Mouse (Mus musculus) myocyte (in vitro differentiated cells): ENCODE measurements at regions not wholly inside any gene's neighbourhood (a gene's known extent, or its start where the extent isn't known, plus 50 kb on each side); places are given as distances from the start of the nearest gene placed in this dataset.

Experiments
- CEBPB ChIP-seq: IDR thresholded peaks from 2 replicates; pipeline ENCODE4 v1.6.1; 2011; ENCODE audit warnings: mild to moderate bottlenecking, moderate library complexity; ENCODE audit not compliant: poor library complexity, insufficient read depth, severe bottlenecking
- MAX ChIP-seq: IDR thresholded peaks from one replicate; pipeline ENCODE4 v1.6.1; 2011; ENCODE audit warnings: low read depth, mild to moderate bottlenecking, control low read depth
- MYOG ChIP-seq, 3 experiments: IDR thresholded peaks; one replicate each; pipeline ENCODE4 v1.6.1; 2011; ENCODE audit warnings: control low read depth in 2 of 3, low read depth in 2 of 3, mild to moderate bottlenecking in 2 of 3; ENCODE audit not compliant: insufficient read length in 2 of 3, control insufficient read depth in 1 of 3, insufficient read depth in 1 of 3
- POLR2A ChIP-seq: IDR thresholded peaks from one replicate; pipeline ENCODE4 v1.6.1; 2011; ENCODE audit warnings: low read depth, mild to moderate bottlenecking, control low read depth, moderate library complexity; ENCODE audit not compliant: insufficient read length
- POLR2AphosphoS2 ChIP-seq: IDR thresholded peaks from one replicate; pipeline ENCODE4 v1.6.1; 2011; ENCODE audit warnings: low read depth, control low read depth; ENCODE audit not compliant: insufficient read length
- REST ChIP-seq: IDR thresholded peaks from one replicate; pipeline ENCODE4 v1.6.1; 2011; ENCODE audit warnings: mild to moderate bottlenecking, control low read depth, moderate library complexity; ENCODE audit not compliant: insufficient read depth, insufficient read length
- TCF12 ChIP-seq: IDR thresholded peaks from one replicate; pipeline ENCODE4 v1.6.1; 2011; ENCODE audit warnings: mild to moderate bottlenecking, control low read depth; ENCODE audit not compliant: poor library complexity, insufficient read depth, severe bottlenecking
- USF1 ChIP-seq: IDR thresholded peaks from one replicate; pipeline ENCODE4 v1.6.1; 2011; ENCODE audit warnings: low read depth, mild to moderate bottlenecking, control low read depth, moderate library complexity

DNA sequence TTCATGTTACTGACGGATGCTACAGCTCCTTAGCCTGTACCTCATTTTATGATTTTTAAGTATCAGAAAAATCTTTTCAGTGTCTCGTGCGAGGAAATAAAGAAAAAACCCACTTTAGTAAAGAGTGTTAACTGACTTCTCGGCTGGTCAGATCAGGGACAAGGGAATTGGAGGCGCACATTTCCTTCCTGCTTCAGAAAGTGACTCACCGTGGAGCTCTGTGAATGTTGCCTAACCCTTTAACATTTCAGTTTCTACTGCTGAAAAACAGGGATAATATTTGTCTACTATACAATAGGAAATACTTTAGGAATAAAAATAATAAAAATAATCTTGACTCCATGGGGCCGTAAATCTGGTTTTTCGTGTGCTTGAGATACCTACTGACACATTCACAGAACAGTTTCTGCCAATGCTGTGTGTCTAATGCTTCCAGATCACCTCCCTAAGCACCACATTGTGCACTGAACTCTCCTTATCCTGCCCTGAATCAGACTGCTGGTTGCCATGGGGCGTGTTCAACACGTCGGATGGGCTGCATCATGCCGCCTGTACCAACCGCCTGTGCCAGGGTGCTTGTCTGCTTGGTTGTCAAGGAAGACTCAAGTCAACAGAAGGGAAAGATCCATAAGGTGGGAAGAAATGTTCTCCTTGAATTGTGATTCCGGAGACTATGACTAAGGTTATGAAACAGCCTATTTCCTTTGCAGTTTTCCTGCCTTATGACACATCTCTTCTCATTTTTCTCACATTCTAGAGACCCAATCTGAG is 246.3 kb downstream of the Ikzf2 start:
- TF ChIP-seq POLR2A, result no peak
- TF ChIP-seq MYOG (IDR thresholded peaks at IDR 0.05; ENCODE audit: control insufficient read depth in 1 of 3, insufficient read depth in 1 of 3, insufficient read length in 2 of 3, low read depth in 2 of 3), result no peak
- no peak for TF ChIP-seq MAX
- TF ChIP-seq POLR2AphosphoS2, result no peak
- no peak for TF ChIP-seq TCF12
- TF ChIP-seq CEBPB, result no peak
- TF ChIP-seq REST, result no peak
- no peak for TF ChIP-seq USF1
